Mouse (Mus musculus): Measurements from ENCODE around the gene Adra2a. TPM values are rescaled to one million over a fixed set of nuclear protein-coding genes. Genes with fewer than 3 reads are reported as not detected.

The Adra2a gene
- total and polyA plus RNA-seq, 2 experiments = 0.07 TPM; not detected in 1

- Histone ChIP-seq H3K4me3 (ENCODE audit: insufficient read depth, low read depth, low read length) (no peak overlapping the region), H3K9ac (ENCODE audit: low read depth, low read length) (no peak overlapping the region), H3K4me1 (ENCODE audit: control insufficient read depth, insufficient read depth, low read length) (no peaks in the 10 kb centered on the region), H3K27ac (replicated peaks; ENCODE audit: insufficient read depth, low read depth, low read length) (no peak overlapping the region), H3K79me2 (ENCODE audit: control insufficient read depth, insufficient read depth, low read length) (no peaks in the 10 kb centered on the region), H3K27me3 (ENCODE audit: control insufficient read depth, insufficient read depth, low read length) (no peaks in the 10 kb centered on the region), H3K36me3 (ENCODE audit: control insufficient read depth, insufficient read depth, low read length) (no peaks in the 10 kb centered on the region)
- 72% methylated on average over 5 of the region's 5 CpGs for WGBS
- DNase-seq (ENCODE audit: extremely low read depth, low read depth, low spot score) = no peak
- TF ChIP-seq CTCF (IDR thresholded peaks at IDR 0.05; ENCODE audit: low read depth, low read length) (no peak), POLR2A (IDR thresholded peaks at IDR 0.05; ENCODE audit: extremely low read depth, insufficient read depth, low read length) (no peak)
Observed at GRCm38 (mm10) chr19:54055845-54056244, 11.9 kb downstream of the Adra2a start.

- H3K4me3 ChIP-seq (ENCODE audit: insufficient read depth, low read depth, low read length) = no peak overlapping the region
- H3K27ac ChIP-seq (replicated peaks; ENCODE audit: insufficient read depth, low read depth, low read length) = no peak overlapping the region
- H3K36me3 ChIP-seq (ENCODE audit: control insufficient read depth, insufficient read depth, low read length) = no peaks in the 10 kb centered on the region
- DNase-seq (ENCODE audit: extremely low read depth, low read depth, low spot score) = no peak
- no peaks in the 10 kb centered on the region for H3K27me3 ChIP-seq (ENCODE audit: control insufficient read depth, insufficient read depth, low read length)
- no peak for TF ChIP-seq CTCF (IDR thresholded peaks at IDR 0.05; ENCODE audit: low read depth, low read length)
- H3K79me2 ChIP-seq (ENCODE audit: control insufficient read depth, insufficient read depth, low read length) = no peaks in the 10 kb centered on the region
- WGBS = 88% methylated on average over 7 of the region's 7 CpGs
- peaks cover 7% of the 10 kb centered on the region for H3K4me1 ChIP-seq (ENCODE audit: control insufficient read depth, insufficient read depth, low read length)
- H3K9ac ChIP-seq (ENCODE audit: low read depth, low read length) = no peak overlapping the region
Observed at GRCm38 (mm10) chr19:54068447-54068846, 24.5 kb downstream of the Adra2a start.

- Histone ChIP-seq H3K4me3 (ENCODE audit: insufficient read depth, low read depth, low read length) (no peak overlapping the region), H3K27ac (replicated peaks; ENCODE audit: insufficient read depth, low read depth, low read length) (no peak overlapping the region), H3K79me2 (ENCODE audit: control insufficient read depth, insufficient read depth, low read length) (no peaks in the 10 kb centered on the region), H3K27me3 (ENCODE audit: control insufficient read depth, insufficient read depth, low read length) (no peaks in the 10 kb centered on the region), H3K4me1 (ENCODE audit: control insufficient read depth, insufficient read depth, low read length) (peaks cover 7% of the 10 kb centered on the region), H3K36me3 (ENCODE audit: control insufficient read depth, insufficient read depth, low read length) (no peaks in the 10 kb centered on the region), H3K9ac (ENCODE audit: low read depth, low read length) (no peak overlapping the region)
- TF ChIP-seq POLR2A (IDR thresholded peaks at IDR 0.05; ENCODE audit: extremely low read depth, insufficient read depth, low read length) (no peak), CTCF (IDR thresholded peaks at IDR 0.05; ENCODE audit: low read depth, low read length) (no peak)
- DNase-seq (ENCODE audit: extremely low read depth, low read depth, low spot score) = peak; percentile 71
- 24% methylated on average over 5 of the region's 5 CpGs for WGBS
Observed at GRCm38 (mm10) chr19:54070521-54070920, 26.6 kb downstream of the Adra2a start.

DNA sequence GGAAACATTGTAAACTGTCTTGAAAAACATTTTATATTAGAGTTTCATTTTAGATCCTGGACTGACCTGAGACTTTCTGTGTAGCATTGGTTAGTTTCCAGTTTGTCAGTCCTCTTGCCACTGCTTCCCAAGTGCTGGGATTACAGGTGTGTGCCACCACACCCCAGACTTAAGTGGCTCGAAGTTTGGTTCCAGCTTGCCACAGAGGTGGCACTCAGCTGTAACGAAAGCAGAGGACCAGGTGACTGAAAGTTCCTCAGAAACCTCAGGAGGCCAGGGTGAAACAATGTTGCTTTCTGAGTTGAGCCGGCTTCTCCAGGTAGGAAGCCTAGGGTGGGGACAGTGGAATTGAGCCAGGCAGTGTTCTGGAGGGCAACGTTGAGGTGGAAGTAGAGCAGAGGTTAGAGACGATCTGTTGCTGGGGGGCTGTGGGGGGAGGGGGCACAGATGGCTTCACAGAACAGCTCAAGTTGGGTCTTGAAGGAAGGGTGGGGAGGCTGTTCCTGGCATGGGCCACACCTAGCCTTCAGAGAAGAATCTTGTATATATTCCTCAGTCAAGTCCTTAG lies 28.4 kb downstream of the Adra2a start:
- Histone ChIP-seq H3K4me1 (ENCODE audit: control insufficient read depth, insufficient read depth, low read length) (peaks cover 7% of the 10 kb centered on the region), H3K36me3 (ENCODE audit: control insufficient read depth, insufficient read depth, low read length) (no peaks in the 10 kb centered on the region), H3K27me3 (ENCODE audit: control insufficient read depth, insufficient read depth, low read length) (no peaks in the 10 kb centered on the region), H3K9ac (ENCODE audit: low read depth, low read length) (no peak overlapping the region), H3K4me3 (ENCODE audit: insufficient read depth, low read depth, low read length) (no peak overlapping the region), H3K27ac (replicated peaks; ENCODE audit: insufficient read depth, low read depth, low read length) (no peak overlapping the region), H3K79me2 (ENCODE audit: control insufficient read depth, insufficient read depth, low read length) (no peaks in the 10 kb centered on the region)
- no peak for TF ChIP-seq POLR2A (IDR thresholded peaks at IDR 0.05; ENCODE audit: extremely low read depth, insufficient read depth, low read length)
- no peak for TF ChIP-seq CTCF (IDR thresholded peaks at IDR 0.05; ENCODE audit: low read depth, low read length)
- no peak for DNase-seq (ENCODE audit: extremely low read depth, low read depth, low spot score)
- WGBS = 90% methylated on average over 5 of the region's 5 CpGs

- Histone ChIP-seq H3K79me2 (ENCODE audit: control insufficient read depth, insufficient read depth, low read length) (no peaks in the 10 kb centered on the region), H3K27ac (replicated peaks; ENCODE audit: insufficient read depth, low read depth, low read length) (no peak overlapping the region), H3K4me3 (ENCODE audit: insufficient read depth, low read depth, low read length) (no peak overlapping the region), H3K36me3 (ENCODE audit: control insufficient read depth, insufficient read depth, low read length) (no peaks in the 10 kb centered on the region), H3K27me3 (ENCODE audit: control insufficient read depth, insufficient read depth, low read length) (no peaks in the 10 kb centered on the region), H3K9ac (ENCODE audit: low read depth, low read length) (no peak overlapping the region), H3K4me1 (ENCODE audit: control insufficient read depth, insufficient read depth, low read length) (no peaks in the 10 kb centered on the region)
- DNase-seq (ENCODE audit: extremely low read depth, low read depth, low spot score) = no peak
- 54% methylated on average over 10 of the region's 10 CpGs for WGBS
- TF ChIP-seq POLR2A (IDR thresholded peaks at IDR 0.05; ENCODE audit: extremely low read depth, insufficient read depth, low read length) (no peak), CTCF (IDR thresholded peaks at IDR 0.05; ENCODE audit: low read depth, low read length) (no peak)
Observed at GRCm38 (mm10) chr19:54076362-54077349, 32.7 kb downstream of the Adra2a start.

DNA sequence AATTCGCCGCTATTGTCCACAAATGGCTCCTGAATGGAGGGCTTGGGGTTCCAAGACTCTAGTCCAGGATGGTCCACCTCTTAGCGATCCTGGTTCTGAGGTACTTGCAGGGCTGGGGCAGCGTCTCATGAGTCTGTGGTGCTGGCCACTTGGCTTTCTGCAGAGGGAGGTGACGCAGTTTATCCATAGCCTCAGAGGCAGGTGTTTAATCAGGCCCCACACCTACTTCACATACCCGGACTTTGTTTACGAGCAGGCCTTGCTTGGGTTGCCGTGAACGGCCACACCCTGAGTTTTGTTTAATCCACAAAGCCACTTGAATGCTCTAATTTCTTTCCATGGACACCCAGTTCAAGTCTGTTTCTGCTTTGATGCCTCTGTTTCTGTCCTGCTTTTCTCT lies 37.4 kb downstream of the Adra2a start:
- H3K4me1 ChIP-seq (ENCODE audit: control insufficient read depth, insufficient read depth, low read length) = no peaks in the 10 kb centered on the region
- H3K4me3 ChIP-seq (ENCODE audit: insufficient read depth, low read depth, low read length) = no peak overlapping the region
- no peak overlapping the region for H3K9ac ChIP-seq (ENCODE audit: low read depth, low read length)
- DNase-seq (ENCODE audit: extremely low read depth, low read depth, low spot score) = no peak
- H3K36me3 ChIP-seq (ENCODE audit: control insufficient read depth, insufficient read depth, low read length) = no peaks in the 10 kb centered on the region
- no peak for TF ChIP-seq CTCF (IDR thresholded peaks at IDR 0.05; ENCODE audit: low read depth, low read length)
- TF ChIP-seq POLR2A (IDR thresholded peaks at IDR 0.05; ENCODE audit: extremely low read depth, insufficient read depth, low read length) = no peak
- 81% methylated on average over 9 of the region's 9 CpGs for WGBS
- H3K79me2 ChIP-seq (ENCODE audit: control insufficient read depth, insufficient read depth, low read length) = no peaks in the 10 kb centered on the region
- no peak overlapping the region for H3K27ac ChIP-seq (replicated peaks; ENCODE audit: insufficient read depth, low read depth, low read length)
- H3K27me3 ChIP-seq (ENCODE audit: control insufficient read depth, insufficient read depth, low read length) = no peaks in the 10 kb centered on the region

Measured in liver, adult 2 months (tissue).